Mouse (Mus musculus): ENCODE measurements around the gene Ypel5.

- TF ChIP-seq POLR2A (IDR thresholded peaks at IDR 0.05; ENCODE audit: low read depth, low read length) = no peak
- TF ChIP-seq CTCF (IDR thresholded peaks at IDR 0.05; ENCODE audit: extremely low read depth, insufficient read length, insufficient replicate concordance, low read depth, low read length) = no peak
Measured at GRCm38 (mm10) chr17:72890398-72890898, 54.2 kb downstream of the Ypel5 start.
